Mouse (Mus musculus) testis, postnatal 14 days (tissue): ENCODE measurements around the gene Asah2.
"Not testable (repeated sequence)": the region's sequence is repeated elsewhere in the genome, so short reads cannot be mapped to it uniquely, and the experiment has no call there.

Experiments used
- DNase-seq: peaks from one replicate; pipeline ENCODE4 v3.0.0; 2021; ENCODE audit warnings: low spot score

The Asah2 gene

GRCm38 (mm10) chr19:32102294-32102975 lies 5.6 kb downstream of the Asah2 start:
- no peak for DNase-seq

DNA sequence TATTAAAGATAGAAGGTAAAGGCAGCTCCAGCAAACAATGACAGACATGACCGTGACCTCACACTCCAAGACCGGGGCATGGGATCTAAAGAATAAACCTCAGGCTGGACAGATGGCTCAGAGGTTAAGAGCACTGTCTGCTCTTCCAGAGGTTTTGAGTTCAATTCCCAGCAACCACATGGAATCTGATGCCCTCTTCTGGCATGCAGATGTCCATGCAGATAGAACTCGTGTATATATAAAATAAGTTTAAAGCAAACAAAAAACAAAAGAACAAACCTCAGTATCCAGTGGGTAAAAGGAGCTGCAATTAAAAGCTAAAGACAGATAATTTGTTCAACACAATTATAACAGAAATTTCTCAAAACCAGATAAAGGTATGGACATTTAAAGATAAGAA lies 9.4 kb downstream of the Asah2 start:
- no peak for DNase-seq

- DNase-seq: no peak
Measured at GRCm38 (mm10) chr19:32092358-32092757, 15.7 kb downstream of the Asah2 start.

- DNase-seq: no peak
Measured at GRCm38 (mm10) chr19:32090804-32091203, 17.2 kb downstream of the Asah2 start.

GRCm38 (mm10) chr19:32088570-32088969 lies 19.4 kb downstream of the Asah2 start:
- no peak for DNase-seq

DNA sequence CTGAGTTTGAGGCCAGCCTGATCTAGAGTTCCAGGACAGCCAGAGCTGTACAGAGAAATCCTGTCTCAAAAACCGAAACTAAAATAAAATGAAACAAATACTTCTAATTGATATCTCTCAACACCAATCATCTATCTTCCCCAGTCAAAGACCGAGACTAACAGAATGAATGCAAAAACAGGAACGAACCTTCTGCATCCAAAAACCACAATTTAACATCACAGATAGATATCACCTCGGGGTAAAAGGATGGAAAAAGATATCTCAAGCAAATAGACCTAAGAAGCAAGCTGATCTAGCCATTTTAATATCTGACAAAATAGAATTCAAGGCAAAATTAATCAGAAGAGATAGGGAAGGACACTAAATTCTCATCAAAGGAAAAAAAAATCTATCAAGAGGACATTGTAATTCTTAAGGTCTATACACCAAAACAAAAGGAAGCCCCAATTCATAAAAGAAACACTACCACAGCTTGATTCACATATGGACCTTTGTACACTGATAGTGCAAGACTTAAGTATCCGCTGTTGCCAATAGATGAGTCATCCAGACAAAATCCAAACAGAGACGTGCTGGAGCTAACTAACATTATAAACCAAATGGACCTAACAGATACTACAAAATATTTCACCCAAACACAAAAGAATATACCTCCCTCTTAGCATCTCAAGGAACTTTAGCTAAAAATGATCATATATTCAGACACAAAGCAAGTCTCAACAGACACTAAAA lies 20.1 kb downstream of the Asah2 start:
- DNase-seq: no peak

DNA sequence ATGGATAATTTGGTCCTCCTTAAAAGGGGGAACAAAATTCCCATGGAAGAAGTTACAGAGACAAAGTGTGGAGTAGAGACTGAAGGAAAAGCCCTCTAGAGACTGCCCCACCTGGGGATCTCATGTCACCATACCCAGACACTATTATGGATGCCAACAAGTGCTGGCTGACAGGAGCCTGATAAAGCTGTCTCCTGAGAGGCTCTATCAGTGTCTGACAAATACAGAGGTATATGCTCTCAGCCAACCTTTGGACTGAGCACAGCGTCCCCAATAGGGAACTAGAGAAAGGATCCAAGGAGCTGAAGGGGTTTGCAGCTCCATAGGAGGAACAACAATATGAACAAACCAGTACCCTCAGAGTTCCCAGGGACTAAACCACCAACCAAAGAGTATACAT lies 23.2 kb downstream of the Asah2 start:
- not testable (repeated sequence) for DNase-seq

GRCm38 (mm10) chr19:32070340-32070739 lies 37.7 kb downstream of the Asah2 start:
- DNase-seq: no peak

DNA sequence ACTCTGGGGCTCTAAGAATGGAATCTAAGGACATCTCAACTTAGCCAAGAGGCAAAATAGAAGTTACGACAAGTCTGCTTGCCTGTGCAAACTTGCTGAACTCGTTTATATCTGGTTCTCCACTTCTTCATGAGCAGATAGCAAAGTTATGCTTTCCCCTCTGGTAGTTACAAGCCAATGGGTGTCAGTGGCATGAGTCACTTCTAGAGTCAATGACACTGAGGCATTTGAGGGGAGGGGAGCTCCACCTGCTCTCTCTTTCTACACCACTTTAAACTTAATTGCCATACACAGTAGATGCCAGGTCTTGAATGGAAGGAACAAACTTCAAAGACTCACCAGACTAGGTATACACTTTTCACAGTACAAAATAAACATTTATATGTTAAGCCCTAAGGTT lies 38.4 kb downstream of the Asah2 start:
- DNase-seq: no peak

DNA sequence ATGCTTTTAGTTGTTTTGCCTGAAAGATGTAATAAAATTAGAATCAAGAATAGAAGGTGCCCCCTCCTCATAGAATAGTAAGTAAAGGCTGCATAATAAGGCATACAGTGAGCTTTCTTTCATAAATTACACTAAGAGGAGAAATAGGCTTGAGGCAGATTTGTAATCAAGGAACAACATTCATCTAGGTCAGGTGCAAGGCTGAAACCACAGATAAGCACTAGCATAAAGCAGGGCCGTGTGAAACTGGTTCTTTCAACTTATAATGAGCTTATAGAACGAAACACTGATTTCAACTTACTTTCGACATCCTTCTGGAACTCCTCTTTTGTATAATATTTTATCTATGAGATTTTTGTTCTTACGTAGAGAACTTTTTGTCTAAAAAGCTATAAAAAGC lies 40.3 kb downstream of the Asah2 start:
- no peak for DNase-seq

DNA sequence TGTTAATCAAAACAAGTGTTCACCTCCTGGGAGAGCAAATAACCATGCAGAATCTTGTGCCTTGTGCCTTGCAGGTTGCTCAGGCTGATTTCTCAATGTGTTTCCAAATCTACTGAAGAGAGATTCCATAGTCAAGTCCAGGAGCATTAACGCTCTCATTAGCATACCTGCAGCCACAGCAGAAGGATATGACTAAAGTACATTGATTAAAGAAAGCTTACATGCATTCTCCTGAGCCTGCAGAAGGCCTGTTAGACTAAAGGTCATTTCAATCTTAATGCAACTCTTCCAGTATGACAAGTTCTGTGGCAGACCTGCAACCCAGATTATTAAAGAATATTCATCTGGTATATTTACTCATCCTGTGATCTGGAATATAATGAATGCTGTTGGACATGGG lies 46.7 kb downstream of the Asah2 start:
- no peak for DNase-seq

DNA sequence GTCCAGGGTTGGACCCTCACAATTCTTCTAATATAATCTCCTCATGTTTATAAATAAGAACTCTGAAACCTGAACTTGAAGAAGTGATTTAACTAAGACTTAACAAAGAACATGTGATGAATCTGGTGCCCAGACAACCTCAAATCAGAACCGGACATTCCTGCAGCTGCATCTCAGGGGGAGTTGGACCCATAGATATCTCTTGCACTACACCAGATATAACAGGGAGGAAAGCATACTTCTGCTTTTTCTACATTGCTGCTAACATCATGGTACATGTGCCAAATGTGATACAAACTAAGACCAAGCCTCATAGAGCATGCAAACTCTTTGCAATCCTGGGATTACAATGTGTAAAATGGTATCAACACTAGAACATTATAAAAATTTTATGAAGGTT lies 51.8 kb downstream of the Asah2 start:
- no peak for DNase-seq

DNA sequence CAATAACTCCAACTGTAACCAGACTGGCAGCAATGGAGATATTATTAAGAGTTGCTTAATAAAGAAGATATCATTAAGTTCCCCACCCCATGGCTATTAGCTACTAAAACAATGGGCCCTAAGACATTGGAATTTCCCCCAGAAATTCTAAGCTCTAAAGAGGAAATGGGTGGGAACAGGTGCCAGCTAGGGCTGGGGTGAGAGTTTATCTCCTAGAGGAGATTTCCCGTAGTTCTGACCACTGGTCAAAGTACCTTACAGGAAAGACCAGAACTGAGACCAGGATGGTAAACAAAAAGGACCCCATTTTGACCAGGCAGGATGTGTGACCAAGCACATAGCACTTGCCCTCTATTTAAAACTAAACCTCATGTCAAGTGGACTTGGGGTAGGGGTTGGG lies 52.3 kb downstream of the Asah2 start:
- DNase-seq: no peak

DNA sequence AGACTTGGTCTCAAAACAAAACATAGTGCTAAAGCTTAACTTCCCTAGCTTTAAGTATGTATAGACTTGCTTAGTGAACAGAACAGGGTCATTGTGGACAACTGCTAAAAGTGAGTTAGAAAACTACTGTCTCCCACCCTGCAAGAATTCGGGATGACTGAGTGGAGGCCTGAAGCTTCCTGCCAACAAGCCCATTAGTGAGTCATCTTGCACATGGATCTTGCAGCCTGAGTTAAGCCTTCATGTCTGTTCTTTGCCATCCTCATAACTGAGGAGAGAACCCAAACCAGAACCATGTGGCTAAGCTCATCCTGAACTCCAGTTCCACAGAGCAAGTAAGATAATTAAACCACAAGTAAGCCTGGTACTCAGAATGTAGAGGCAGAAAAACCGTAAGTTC lies 56.8 kb downstream of the Asah2 start:
- no peak for DNase-seq

DNA sequence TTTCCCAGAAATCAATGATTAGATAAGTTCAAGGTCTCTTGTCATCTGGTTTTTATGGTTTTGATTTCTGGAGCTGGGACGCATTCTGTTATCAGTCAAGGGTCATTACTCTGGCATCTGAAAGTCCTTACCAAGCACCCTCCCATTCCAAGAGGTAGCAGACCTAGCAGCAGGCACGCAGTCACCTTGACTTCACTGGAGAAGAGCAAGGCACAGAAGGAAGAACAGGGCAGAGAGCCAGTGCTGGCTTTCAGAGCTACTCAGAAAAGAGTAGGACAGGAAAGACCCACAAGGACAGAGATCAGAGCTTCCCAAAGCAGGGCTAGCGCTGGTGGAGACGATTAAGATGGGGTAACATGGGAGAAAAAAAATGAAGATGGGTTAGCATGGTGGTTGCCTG lies 75.1 kb downstream of the Asah2 start:
- no peak for DNase-seq

DNA sequence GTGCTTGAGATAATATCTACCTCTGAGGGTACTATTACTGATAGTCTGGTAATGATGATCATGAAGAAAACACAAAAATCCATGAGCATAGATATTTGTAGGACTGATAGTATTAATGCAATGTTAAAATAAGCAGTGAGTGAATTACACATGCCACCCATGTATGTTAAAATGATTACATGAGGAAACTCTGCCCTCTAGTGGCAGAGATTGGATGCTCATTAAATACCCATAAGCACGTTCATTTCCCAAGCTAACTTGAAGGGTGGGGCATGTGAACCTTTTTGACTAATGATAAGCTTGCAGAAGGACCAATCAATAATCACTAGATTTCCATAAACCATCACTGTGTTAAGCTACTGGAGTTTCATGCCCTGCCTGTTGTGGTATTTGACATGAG lies 77.6 kb downstream of the Asah2 start:
- no peak for DNase-seq

DNA sequence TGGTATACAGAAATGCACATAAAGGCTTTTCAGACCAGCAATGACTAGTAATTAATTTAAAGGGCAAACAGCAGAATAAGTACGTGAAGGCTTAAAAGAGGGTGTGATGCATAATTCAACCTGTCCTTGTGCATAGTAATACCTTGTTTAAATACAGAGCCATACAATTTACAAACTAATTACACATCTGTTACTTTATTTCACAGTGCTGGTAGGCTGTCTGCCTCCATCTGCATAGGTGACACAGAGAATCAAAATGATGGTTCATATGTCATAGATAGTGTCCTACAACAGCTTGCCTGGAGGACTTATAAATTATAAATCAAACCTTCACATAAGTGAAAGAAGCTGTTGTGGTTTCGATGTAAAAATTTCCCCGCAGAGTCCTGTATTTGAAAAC lies 82.6 kb downstream of the Asah2 start:
- DNase-seq: no peak

- no peak for DNase-seq
Measured at GRCm38 (mm10) chr19:32019722-32020121, 88.3 kb downstream of the Asah2 start.

DNA sequence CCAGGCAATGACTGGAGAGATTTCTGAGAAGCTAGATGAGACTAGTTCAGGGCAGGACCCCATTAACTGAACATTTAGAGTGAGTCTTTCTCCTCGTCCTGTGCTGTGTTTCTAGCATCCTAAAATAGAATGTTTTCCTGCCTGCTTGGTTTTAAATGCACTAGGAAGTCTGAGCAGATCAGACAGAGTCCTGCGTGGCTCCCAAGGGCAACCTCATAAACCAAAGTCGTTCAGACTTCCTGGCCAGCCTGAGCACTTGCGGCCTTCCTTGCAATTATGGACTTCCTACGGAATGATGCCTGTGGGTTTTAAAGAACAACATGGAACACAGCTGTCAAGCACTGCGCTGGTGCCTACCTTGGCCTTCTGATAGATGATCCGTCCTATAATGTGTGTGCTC lies 89.4 kb downstream of the Asah2 start:
- DNase-seq: no peak

DNA sequence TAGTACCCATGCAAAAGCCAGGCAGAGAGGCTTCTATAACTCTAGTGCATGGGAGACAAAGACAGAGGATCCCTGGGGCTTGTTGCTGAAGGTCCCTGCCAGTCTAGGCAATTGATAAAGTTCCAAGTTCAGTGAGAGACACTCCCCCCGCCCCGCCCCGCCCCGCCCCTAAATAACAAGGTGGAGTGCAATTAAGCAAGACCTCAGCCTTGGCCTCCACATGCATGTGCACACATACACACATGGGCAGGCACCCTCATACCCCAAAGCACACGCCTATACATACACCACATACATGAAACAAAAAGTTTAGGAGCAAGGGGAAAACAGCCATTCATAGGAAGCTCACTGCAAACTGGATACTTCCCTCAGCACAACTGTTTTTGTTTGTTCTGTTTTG lies 90.0 kb downstream of the Asah2 start:
- DNase-seq: no peak

- DNase-seq: no peak
Measured at GRCm38 (mm10) chr19:32002623-32003022, 105.4 kb downstream of the Asah2 start.

DNA sequence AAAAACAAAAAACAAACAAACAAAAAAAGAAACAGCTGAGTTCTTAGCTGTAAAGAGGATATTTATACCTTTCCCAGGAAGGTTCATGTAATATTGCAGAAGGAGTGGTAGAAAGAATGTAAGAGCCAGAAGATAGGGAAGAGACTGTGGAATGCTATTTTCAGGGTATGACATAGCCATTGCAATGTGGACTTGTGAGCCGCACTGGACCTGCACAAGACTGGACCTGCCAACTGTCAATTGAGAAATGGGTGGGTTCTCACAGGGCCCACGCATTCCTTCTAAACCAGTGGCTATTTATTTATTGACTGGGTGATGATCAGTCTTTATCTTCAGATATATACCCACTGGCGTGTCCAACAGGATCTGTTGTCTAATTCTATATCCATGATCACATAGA lies 111.1 kb downstream of the Asah2 start:
- no peak for DNase-seq

DNA sequence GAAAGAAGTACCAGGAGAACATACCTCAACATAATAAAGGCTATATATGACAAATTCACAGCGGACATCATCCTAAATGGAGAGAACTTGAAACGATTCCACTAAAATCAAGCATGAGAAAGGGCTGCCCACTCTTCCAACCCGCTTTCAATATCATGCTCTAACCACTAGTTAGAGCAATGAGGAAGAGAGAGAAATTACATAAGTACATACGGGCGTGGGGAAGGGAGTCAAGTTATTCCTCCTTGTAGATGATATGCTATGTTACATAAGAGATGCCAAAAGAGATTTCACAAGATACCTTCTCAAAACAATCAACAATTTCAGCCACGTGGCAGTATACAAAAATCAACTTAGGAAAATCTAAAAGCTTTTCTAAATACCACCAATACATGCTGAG lies 117.0 kb downstream of the Asah2 start:
- no peak for DNase-seq

GRCm38 (mm10) chr19:31975882-31976281 lies 132.1 kb downstream of the Asah2 start:
- no peak for DNase-seq
